Mouse (Mus musculus) stomach, embryonic 15.5 days (tissue): ENCODE data around the gene Zfp93. TPM values are rescaled to one million over a fixed set of nuclear protein-coding genes. Genes with fewer than 3 reads are reported as not detected.

ENCODE experiments used
- ATAC-seq: fragments of 200-750 bp; cut with Nextera tagmentation; 2 replicates; pipeline ENCODE4 v1.8.0; 2017; ENCODE audit warnings: low read depth, moderate number of reproducible peaks, moderate TSS enrichment; ENCODE audit not compliant: insufficient read depth, low FRiP score
- H3K27ac ChIP-seq: fragments of 300-500 bp; sonication (generic); 2 replicates; pipeline ENCODE4 v1.5.1; 2015; ENCODE audit warnings: mild to moderate bottlenecking, inconsistent platforms
- H3K27me3 ChIP-seq: fragments of 300-500 bp; sonication (generic); replicated peaks from 2 replicates; pipeline ENCODE4 v1.6.1; 2015; ENCODE audit warnings: inconsistent platforms
- H3K36me3 ChIP-seq: fragments of 300-500 bp; sonication (generic); 2 replicates; pipeline ENCODE4 v1.6.1; 2015; ENCODE audit warnings: inconsistent platforms
- H3K4me1 ChIP-seq: fragments of 300-500 bp; sonication (generic); 2 replicates; pipeline ENCODE4 v1.6.1; 2015; ENCODE audit warnings: inconsistent platforms
- H3K4me2 ChIP-seq: fragments of 300-500 bp; sonication (generic); 2 replicates; pipeline ENCODE4 v1.6.1; 2015; ENCODE audit warnings: mild to moderate bottlenecking, inconsistent platforms
- H3K4me3 ChIP-seq: fragments of 300-500 bp; sonication (generic); replicated peaks from 2 replicates; pipeline ENCODE4 v1.5.1; 2015; ENCODE audit warnings: inconsistent platforms
- H3K9ac ChIP-seq: fragments of 300-500 bp; sonication (generic); 2 replicates; pipeline ENCODE4 v1.6.1; 2015; ENCODE audit warnings: inconsistent platforms
- H3K9me3 ChIP-seq: fragments of 300-500 bp; sonication (generic); 2 replicates; pipeline ENCODE4 v1.6.1; 2016; ENCODE audit warnings: inconsistent platforms
- WGBS: fragments of 180-500 bp; shearing (Covaris S2); methylation state at CpG from one replicate; pipeline ENCODE4 v1.1.7; 2015; 5-methylcytosine and 5-hydroxymethylcytosine counted together
- polyA plus RNA-seq: library from polyadenylated mRNA; unstranded; fragments of >200 nt; fragmentation: Nextera tagmentation; extraction: Ambion mirVana; gene quantifications from 2 replicates; pipeline ENCODE4 v1.2.1, GENCODE M21; 2015

Gene Zfp93
- polyA plus RNA-seq, 1 experiment from 2014 or later: 7.2 TPM

GRCm38 (mm10) chr7:24316567-24317092 is 46.4 kb downstream of the Zfp93 start, which contains the start of gene Zfp94:
Gene Zfp94 (minus strand): TSS chr7:24316666.
- peak; percentile 97 for ATAC-seq
- under 1% methylated on average over 33 of the region's 33 CpGs for WGBS
- H3K27ac ChIP-seq: peak within 1 kb of the TSS; percentile 85

GRCm38 (mm10) chr7:24318942-24319341 is 48.7 kb downstream of the Zfp93 start:
- no peak for ATAC-seq
- 46% methylated on average over 6 of the region's 6 CpGs for WGBS
- H3K4me3 ChIP-seq: no peak overlapping the region
- H3K4me2 ChIP-seq: no peak overlapping the region
- H3K9ac ChIP-seq: no peak overlapping the region
- H3K36me3 ChIP-seq: no peaks in the 10 kb centered on the region
- H3K27ac ChIP-seq: no peak overlapping the region
- H3K9me3 ChIP-seq: no peaks in the 10 kb centered on the region
- 0 out of 2 replicates have a peak, but pooled peaks cover 5% of the 10 kb centered on the region for H3K4me1 ChIP-seq
- no peaks in the 10 kb centered on the region for H3K27me3 ChIP-seq

More at GRCm38 (mm10) chr7:24316567-24317092, 46.4 kb downstream of the Zfp93 start, which contains the start of gene Zfp94:
- Histone ChIP-seq H3K9me3 (no peaks in the 10 kb centered on the region), H3K4me3 (peak within 1 kb of the TSS; percentile 66), H3K27me3 (no peaks in the 10 kb centered on the region), H3K4me1 (0 out of 2 replicates have a peak, but pooled peaks cover 5% of the 10 kb centered on the region), H3K9ac (peak within 1 kb of the TSS; percentile 71), H3K36me3 (peaks cover 1% of the 10 kb centered on the region; the same call in 1 of the 2 replicates), H3K4me2 (peak within 1 kb of the TSS; percentile 86)

- Histone ChIP-seq H3K9ac (no peak overlapping the region), H3K36me3 (no peaks in the 10 kb centered on the region), H3K4me1 (0 out of 2 replicates have a peak, but pooled peaks cover 6% of the 10 kb centered on the region), H3K9me3 (no peaks in the 10 kb centered on the region), H3K27me3 (no peaks in the 10 kb centered on the region), H3K4me2 (no peak overlapping the region), H3K27ac (no peak overlapping the region), H3K4me3 (no peak overlapping the region)
- no peak for ATAC-seq
- WGBS: 74% methylated on average over 4 of the region's 4 CpGs
Measured at GRCm38 (mm10) chr7:24322593-24322992, 52.4 kb downstream of the Zfp93 start.

GRCm38 (mm10) chr7:24325197-24325596 is 55.0 kb downstream of the Zfp93 start:
- Histone ChIP-seq H3K9me3 (no peaks in the 10 kb centered on the region), H3K4me3 (no peak overlapping the region), H3K27ac (no peak overlapping the region), H3K9ac (no peak overlapping the region), H3K4me2 (no peak overlapping the region; the same call in 1 of the 2 replicates), H3K27me3 (no peaks in the 10 kb centered on the region), H3K36me3 (no peaks in the 10 kb centered on the region), H3K4me1 (0 out of 2 replicates have a peak, but pooled peaks cover 6% of the 10 kb centered on the region)
- WGBS: 84% methylated on average over 6 of the region's 6 CpGs
- no peak for ATAC-seq

- no peaks in the 10 kb centered on the region for H3K9me3 ChIP-seq
- no peak overlapping the region for H3K9ac ChIP-seq
- peak overlapping the region; percentile 27 for H3K4me3 ChIP-seq
- no peak overlapping the region for H3K27ac ChIP-seq
- no peaks in the 10 kb centered on the region for H3K36me3 ChIP-seq
- ATAC-seq: no peak
- WGBS: 17% methylated on average over 13 of the region's 13 CpGs
- peak overlapping the region; percentile 56 for H3K4me2 ChIP-seq
- no peaks in the 10 kb centered on the region for H3K27me3 ChIP-seq
- 0 out of 2 replicates have a peak, but pooled peaks cover 6% of the 10 kb centered on the region for H3K4me1 ChIP-seq
Measured at GRCm38 (mm10) chr7:24325675-24326128, 55.5 kb downstream of the Zfp93 start.

GRCm38 (mm10) chr7:24326273-24327135 is 56.3 kb downstream of the Zfp93 start:
- Histone ChIP-seq H3K27ac (no peak overlapping the region), H3K4me2 (peak overlapping the region; percentile 56), H3K4me3 (peak overlapping the region; percentile 27; the same call in 1 of the 2 replicates), H3K9ac (no peak overlapping the region), H3K36me3 (no peaks in the 10 kb centered on the region), H3K4me1 (0 out of 2 replicates have a peak, but pooled peaks cover 6% of the 10 kb centered on the region), H3K9me3 (no peaks in the 10 kb centered on the region), H3K27me3 (no peaks in the 10 kb centered on the region)
- WGBS: 54% methylated on average over 20 of the region's 20 CpGs
- no peak for ATAC-seq

Other genes starting within 250 kb of the Zfp93 start
- not detected in 2 replicates for gene Vmn1r183, start 217.2 kb upstream of the Zfp93 start, polyA plus RNA-seq
- 16.7 and 17.3 TPM in 2 replicates for gene Zfp180, start 188.5 kb upstream of the Zfp93 start, polyA plus RNA-seq
- 6.8 and 7.4 TPM in 2 replicates for gene Zfp112, start 158.1 kb upstream of the Zfp93 start, polyA plus RNA-seq
- gene Zfp235, start 136.3 kb upstream of the Zfp93 start, polyA plus RNA-seq: 13.5 and 14.0 TPM in 2 replicates
- 5.5 and 6.3 TPM in 2 replicates for gene Zfp114, start 95.4 kb upstream of the Zfp93 start, polyA plus RNA-seq
- 8.5 and 9.2 TPM in 2 replicates for gene Zfp111, start 59.0 kb upstream of the Zfp93 start, polyA plus RNA-seq
- gene Zfp109, start 32.9 kb upstream of the Zfp93 start, polyA plus RNA-seq: 5.1 and 5.6 TPM in 2 replicates
- gene Zfp108, start 15.6 kb upstream of the Zfp93 start, polyA plus RNA-seq: 3.5 and 4.3 TPM in 2 replicates
- 29.6 and 31.3 TPM in 2 replicates for gene Zfp61, start 30.8 kb downstream of the Zfp93 start, polyA plus RNA-seq
- gene Zfp94, start 46.2 kb downstream of the Zfp93 start, polyA plus RNA-seq: 9.3 and 11.1 TPM in 2 replicates
- gene Tescl, start 63.5 kb downstream of the Zfp93 start, polyA plus RNA-seq: 0.15 TPM in 1 of 2 replicates, not detected in the other
- gene Lypd5, start 78.8 kb downstream of the Zfp93 start, polyA plus RNA-seq: 0.26 and 3.0 TPM in 2 replicates
- 7.1 and 14.4 TPM in 2 replicates for gene Kcnn4, start 99.8 kb downstream of the Zfp93 start, polyA plus RNA-seq
- gene Smg9, start 129.2 kb downstream of the Zfp93 start, polyA plus RNA-seq: 20.9 and 23.7 TPM in 2 replicates
- not detected in 2 replicates for gene Irgc1, start 181.9 kb downstream of the Zfp93 start, polyA plus RNA-seq
- 12.1 and 12.3 TPM in 2 replicates for gene Plaur, start 192.1 kb downstream of the Zfp93 start, polyA plus RNA-seq
- gene Cadm4, start 211.6 kb downstream of the Zfp93 start, polyA plus RNA-seq: 4.7 and 6.3 TPM in 2 replicates
- gene Zfp428, start 236.6 kb downstream of the Zfp93 start, polyA plus RNA-seq: 38.1 TPM in 2 replicates
- 0.19 and 0.40 TPM in 2 replicates for gene AC161166.1, start 242.0 kb downstream of the Zfp93 start, polyA plus RNA-seq